Mouse (Mus musculus): ENCODE results near the gene Rpgrip1. TPM values are rescaled to one million over a fixed set of nuclear protein-coding genes. Genes with fewer than 3 reads are reported as not detected.
A peak's percentile ranks its signal among the peaks of the same experiment; 100 is the strongest.
"Not testable (repeated sequence)": the region's sequence is repeated elsewhere in the genome, so short reads cannot be mapped to it uniquely, and the experiment has no call there.

Gene Rpgrip1
- 1 to 10 TPM in 1 of 2 experiments, under 1 TPM in 1; 0.35 to 1.3 TPM for total RNA-seq (2021)
- long read RNA-seq, experiment 1 = 0 reads
- long read RNA-seq, experiment 2, partial matches to known transcripts = 0 of 1 reads
- long read RNA-seq, experiment 2, other reads (novel, unspliced or antisense) = 1 of 1 reads

- no peak for DNase-seq (ENCODE audit: low spot score in 2 of 2)
Observed at GRCm38 (mm10) chr14:52110346-52110745, at the start of gene Rpgrip1. Gene Rpgrip1 (plus strand): TSS chr14:52110704.

DNA sequence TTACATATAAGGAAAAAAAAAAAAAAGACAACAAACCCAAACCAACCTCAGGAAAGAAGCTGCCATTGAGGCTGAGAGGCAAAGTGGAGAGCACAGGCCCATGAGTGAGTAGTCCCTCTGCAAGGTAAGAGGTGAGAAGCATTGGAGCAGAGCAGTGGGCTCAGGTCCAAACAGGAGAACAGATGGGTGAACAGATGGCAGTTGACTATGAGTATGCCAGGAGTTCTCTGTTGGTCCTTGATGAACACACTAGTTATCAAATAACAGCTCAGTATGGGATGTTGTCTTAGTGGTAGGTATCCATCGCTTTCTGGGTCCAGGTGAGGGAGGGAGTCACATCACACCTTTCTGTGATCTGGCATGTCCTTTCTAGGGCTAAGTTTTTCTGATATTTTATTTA lies 49.7 kb upstream of the Rpgrip1 start:
- DNase-seq (ENCODE audit: low spot score in 2 of 2) = no peak

GRCm38 (mm10) chr14:52061798-52062197 lies 48.7 kb upstream of the Rpgrip1 start:
- DNase-seq (ENCODE audit: low spot score in 2 of 2) = no peak

DNA sequence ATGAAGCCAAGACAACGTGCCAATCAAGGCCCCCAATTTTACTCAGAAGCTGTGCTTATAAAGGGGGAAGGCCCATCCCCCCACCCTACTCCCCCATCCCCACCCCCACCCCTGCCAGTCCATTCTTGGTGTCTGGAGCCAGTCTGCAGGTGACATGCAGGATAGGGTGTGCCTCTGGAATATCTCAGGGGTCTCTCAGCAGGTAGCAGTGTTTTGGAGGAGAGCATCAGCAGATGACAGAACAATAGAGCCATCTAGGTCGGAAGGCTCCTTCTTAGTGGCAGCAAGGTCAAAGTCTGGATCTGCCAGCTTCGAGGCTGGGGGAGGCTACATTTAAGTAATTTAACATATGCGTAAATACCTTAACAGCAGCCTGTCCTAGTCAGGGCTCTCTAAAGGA lies 44.4 kb upstream of the Rpgrip1 start:
- DNase-seq (ENCODE audit: low spot score in 2 of 2) = no peak

GRCm38 (mm10) chr14:52071599-52072137 lies 38.8 kb upstream of the Rpgrip1 start:
- DNase-seq (ENCODE audit: low spot score in 2 of 2) = no peak

DNA sequence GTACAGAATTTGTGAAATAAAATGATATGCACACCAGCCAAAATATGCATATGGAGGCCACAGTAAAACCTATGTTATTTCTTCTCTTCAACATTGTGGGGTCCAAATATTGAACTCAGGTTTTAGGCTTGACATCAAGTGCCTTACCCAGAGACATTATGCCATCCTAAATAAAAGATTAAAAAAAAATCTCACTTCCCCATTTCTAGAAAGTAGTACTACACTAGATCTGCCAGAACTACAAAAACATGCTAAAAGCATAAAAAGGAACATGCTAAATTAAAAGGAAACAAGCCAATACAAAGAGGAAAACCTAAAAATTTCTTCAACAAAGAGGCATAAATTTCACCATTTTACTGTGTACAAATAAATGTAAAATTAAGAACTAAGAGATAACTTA lies 27.4 kb upstream of the Rpgrip1 start:
- DNase-seq (ENCODE audit: low spot score in 2 of 2) = no peak

DNA sequence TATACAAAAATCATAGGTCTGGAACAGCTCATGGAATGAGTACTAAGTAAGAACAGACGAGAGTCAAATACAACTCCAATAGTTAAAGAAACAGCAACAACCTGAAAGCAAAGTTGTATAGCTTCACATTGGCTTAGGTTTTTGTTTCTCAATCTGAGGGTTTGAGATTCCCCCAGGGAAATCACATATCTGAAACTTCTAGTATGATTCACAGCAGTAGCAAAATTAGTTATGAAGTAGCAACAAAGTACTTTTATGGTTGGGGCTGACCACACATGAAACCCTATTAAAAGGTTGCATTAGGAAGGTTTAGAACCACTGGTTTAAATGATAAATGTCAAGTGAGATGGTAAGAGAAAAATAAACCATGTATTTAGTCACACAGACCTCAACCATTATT lies 16.0 kb upstream of the Rpgrip1 start:
- no peak for DNase-seq (ENCODE audit: low spot score in 2 of 2)

DNA sequence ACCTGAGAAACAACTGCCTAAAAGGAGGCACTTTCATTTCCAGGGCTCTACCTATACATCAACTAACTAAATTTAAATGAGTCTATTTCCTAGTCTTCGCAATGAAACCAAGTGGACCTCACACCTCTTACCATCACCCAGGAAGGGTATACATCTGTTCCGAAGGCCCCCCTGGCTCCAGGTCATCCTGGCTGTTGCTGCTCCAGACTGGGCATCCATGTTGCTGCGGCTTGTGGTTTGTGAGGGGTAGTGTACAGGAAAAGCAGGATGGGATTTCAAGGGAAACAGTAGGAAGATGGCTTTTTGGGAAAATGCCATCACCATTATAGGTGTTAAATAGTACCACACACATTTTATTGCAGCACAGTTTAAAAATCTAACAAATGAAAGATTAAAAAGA lies 13.3 kb upstream of the Rpgrip1 start:
- DNase-seq (ENCODE audit: low spot score in 2 of 2) = not testable (repeated sequence)

DNA sequence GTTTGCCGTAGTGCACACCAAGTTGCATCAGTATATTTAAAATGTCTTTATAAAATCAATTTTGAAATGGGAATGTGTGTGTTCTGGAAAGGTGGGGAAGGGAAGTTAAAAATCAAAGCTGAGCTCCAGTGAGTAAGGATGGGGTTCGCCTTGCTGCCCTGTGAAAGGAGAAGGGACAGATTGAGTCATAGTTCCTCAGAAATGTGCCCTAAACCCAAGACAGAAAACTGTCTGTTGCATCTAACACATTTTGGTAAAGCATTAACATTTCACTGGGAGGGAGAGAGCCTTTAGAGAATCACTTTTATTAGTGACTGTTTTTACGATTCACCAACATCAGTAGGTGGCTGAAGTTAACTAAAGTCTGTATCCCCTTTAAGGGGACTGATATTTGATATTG lies 12.1 kb upstream of the Rpgrip1 start:
- not testable (repeated sequence) for DNase-seq (ENCODE audit: low spot score in 2 of 2)

GRCm38 (mm10) chr14:52099563-52099962 lies 10.9 kb upstream of the Rpgrip1 start:
- DNase-seq (ENCODE audit: low spot score in 2 of 2) = no peak

- no peak for DNase-seq (ENCODE audit: low spot score in 2 of 2)
Observed at GRCm38 (mm10) chr14:52100170-52100960, 10.1 kb upstream of the Rpgrip1 start.

GRCm38 (mm10) chr14:52101285-52102157 lies 9.0 kb upstream of the Rpgrip1 start:
- DNase-seq (ENCODE audit: low spot score in 2 of 2) = no peak

- no peak for DNase-seq (ENCODE audit: low spot score in 2 of 2)
Observed at GRCm38 (mm10) chr14:52103474-52103855, 7.0 kb upstream of the Rpgrip1 start.

DNA sequence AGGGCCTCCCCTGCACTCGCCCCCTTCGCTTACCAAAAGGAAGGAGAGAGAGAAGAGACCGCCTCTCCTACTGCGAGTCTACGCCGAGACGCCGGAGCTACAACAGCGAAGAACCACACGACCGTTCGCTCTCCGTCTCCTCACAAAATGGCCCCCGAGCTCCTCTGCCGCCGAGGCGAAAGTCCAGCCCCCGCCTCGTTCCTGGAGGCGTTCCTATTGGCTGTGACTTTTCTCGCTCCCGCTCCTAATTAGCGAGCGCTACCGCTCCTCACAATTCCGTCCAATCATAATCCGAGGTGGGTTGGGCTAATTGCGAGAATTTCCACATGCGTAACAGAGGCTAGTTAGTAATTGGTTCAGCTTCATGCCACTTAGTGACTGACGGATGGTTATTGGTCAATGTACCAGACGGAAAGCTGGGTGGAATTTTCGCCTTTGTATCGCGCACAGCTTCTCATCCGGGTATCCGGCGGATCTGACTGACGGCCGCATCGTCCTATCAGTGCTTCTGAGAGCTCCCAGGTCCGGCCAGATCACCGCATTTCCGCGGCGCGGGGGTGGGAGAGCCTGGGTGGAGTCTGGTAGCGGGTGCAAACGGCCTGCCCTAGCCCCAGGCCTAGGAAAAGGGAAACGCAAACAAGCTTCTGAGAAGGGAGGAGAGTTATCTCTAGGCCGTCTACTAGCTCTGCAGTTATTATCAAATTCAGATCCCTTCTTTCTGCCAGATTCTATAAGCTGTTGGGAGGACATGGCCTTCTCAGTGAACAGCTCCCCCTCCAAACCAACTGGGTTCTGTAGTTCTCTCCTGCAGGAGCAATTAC lies 6.4 kb upstream of the Rpgrip1 start, which contains the start of gene Hnrnpc:
Gene Hnrnpc (minus strand): TSS at position 173 of the 821 bp plus-strand sequence.
- DNase-seq (ENCODE audit: low spot score in 2 of 2) = peak; percentile 100

- DNase-seq (ENCODE audit: low spot score in 2 of 2) = no peak
Observed at GRCm38 (mm10) chr14:52104677-52105285, 5.7 kb upstream of the Rpgrip1 start.

GRCm38 (mm10) chr14:52105308-52105707 lies 5.2 kb upstream of the Rpgrip1 start:
- no peak for DNase-seq (ENCODE audit: low spot score in 2 of 2)

DNA sequence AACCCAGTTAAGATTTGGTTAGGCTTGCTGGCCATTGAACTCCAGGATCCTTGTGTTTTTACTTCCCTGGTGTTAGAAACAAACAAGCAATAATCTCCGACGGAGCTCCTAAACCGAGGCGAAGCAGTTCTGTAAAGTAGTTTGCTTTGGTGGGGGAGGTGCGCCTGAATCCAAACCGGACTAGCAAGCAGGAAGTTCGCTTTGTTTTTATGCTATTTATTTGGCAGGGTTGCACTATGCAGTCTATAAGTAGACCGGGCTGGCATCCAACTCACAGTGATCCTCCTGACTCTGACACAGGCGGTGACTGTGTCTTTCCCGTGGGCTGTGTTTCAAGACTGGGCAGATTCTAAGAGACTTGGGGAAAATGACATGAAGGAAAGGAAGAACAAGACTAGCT lies 3.8 kb upstream of the Rpgrip1 start:
- no peak for DNase-seq (ENCODE audit: low spot score in 2 of 2)

DNA sequence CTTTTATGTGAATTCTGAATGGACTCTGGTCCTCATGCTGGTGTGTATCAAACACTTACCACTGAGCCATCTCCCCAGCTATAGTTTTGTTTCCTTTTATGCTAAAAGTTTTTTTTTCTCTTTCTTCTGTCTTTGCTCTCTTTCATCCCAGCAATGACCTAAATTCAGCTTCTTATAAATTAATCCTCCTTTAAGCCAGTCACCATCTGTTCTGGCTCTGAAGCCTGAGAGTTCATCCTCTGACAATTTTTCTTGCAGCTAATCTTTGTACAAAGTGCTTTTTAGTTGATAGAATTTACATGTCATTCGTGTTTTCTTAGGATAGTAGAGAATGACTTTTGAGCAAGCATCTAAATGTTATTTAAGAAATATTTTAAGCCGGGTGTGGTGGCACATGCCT lies 2.5 kb upstream of the Rpgrip1 start:
- DNase-seq (ENCODE audit: low spot score in 2 of 2) = no peak

DNA sequence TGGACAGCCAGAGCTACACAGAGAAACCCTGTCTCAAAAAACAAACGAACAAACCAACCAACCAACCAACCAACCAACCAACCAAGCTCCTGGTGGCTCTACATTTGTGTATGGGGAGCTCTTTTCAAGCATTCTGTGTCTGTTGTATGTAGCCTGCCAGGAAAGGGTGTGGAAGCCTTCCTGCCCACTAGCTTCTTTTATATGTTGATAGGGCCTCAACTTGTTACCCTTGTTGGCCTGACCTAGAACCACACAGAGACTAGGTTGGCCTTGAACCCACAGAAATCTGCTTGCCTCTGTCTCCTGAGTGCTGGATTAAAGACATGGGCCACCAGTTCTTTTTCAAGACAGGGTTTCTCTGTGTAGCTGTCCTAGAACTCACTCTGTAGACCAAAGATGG lies 3.6 kb downstream of the Rpgrip1 start:
- DNase-seq (ENCODE audit: low spot score in 2 of 2) = no peak

- no peak for DNase-seq (ENCODE audit: low spot score in 2 of 2)
Observed at GRCm38 (mm10) chr14:52117241-52117640, 6.7 kb downstream of the Rpgrip1 start.
